Mouse (Mus musculus) ES-E14 (cell line): ENCODE measurements at regions not wholly inside any gene's neighbourhood (a gene's known extent, or its start where the extent isn't known, plus 50 kb on each side); places are given as distances from the start of the nearest gene placed in this dataset.

ENCODE experiments used
- DNase-seq: peaks from one replicate; pipeline ENCODE4 v3.0.0-alpha.2; 2013; ENCODE audit warnings: low read depth, low spot score
- H3K27ac ChIP-seq: 2 replicates; pipeline ENCODE4 v1.5.1; 2012; ENCODE audit warnings: low read depth, mild to moderate bottlenecking, low read length, moderate library complexity, mixed read lengths; ENCODE audit not compliant: poor library complexity, insufficient read depth, severe bottlenecking
- H3K36me3 ChIP-seq: 2 replicates; pipeline ENCODE4 v1.6.1; 2012; ENCODE audit warnings: mild to moderate bottlenecking, low read length, moderate library complexity, mixed read lengths; ENCODE audit not compliant: control insufficient read depth, poor library complexity, insufficient read depth, severe bottlenecking
- H3K4me1 ChIP-seq, 2 experiments: fragments of 150-350 bp in 1 of 2; sonication (generic) in 1 of 2; 2 replicates each; pipeline ENCODE4 v1.6.1; 2012; ENCODE audit warnings: low read length in 2 of 2, mild to moderate bottlenecking in 1 of 2, mixed read lengths in 1 of 2; ENCODE audit not compliant: control insufficient read depth in 2 of 2, insufficient read depth in 2 of 2, poor library complexity in 1 of 2
- H3K4me3 ChIP-seq, 2 experiments: fragments of 150-350 bp in 1 of 2; sonication (generic) in 1 of 2; 2 replicates each; pipeline ENCODE4 v1.5.1; 2012; ENCODE audit warnings: low read length in 2 of 2, low read depth in 1 of 2, mild to moderate bottlenecking in 1 of 2, mixed read lengths in 1 of 2; ENCODE audit not compliant: insufficient read depth in 1 of 2, poor library complexity in 1 of 2, severe bottlenecking in 1 of 2
- H3K9ac ChIP-seq: 2 replicates; pipeline ENCODE4 v1.6.1; 2012; ENCODE audit warnings: low read depth, mild to moderate bottlenecking, low read length, mixed read lengths; ENCODE audit not compliant: poor library complexity, insufficient read depth, severe bottlenecking
- H3K9me3 ChIP-seq: fragments of 150-350 bp; sonication (generic); 2 replicates; pipeline ENCODE4 v1.6.1; 2012; ENCODE audit warnings: low read depth, mild to moderate bottlenecking, low read length; ENCODE audit not compliant: control insufficient read depth, insufficient read depth
- CHD2 ChIP-seq: IDR thresholded peaks from 2 replicates; pipeline ENCODE4 v1.6.1; 2014; ENCODE audit warnings: mild to moderate bottlenecking, low read depth, low read length, inconsistent platforms
- HCFC1 ChIP-seq: IDR thresholded peaks from 2 replicates; pipeline ENCODE4 v1.6.1; 2012; ENCODE audit warnings: low read length, inconsistent platforms, borderline replicate concordance; ENCODE audit not compliant: insufficient read depth
- MAFK ChIP-seq: IDR thresholded peaks from 2 replicates; pipeline ENCODE4 v1.6.1; 2014; ENCODE audit warnings: mild to moderate bottlenecking, low read depth, low read length, inconsistent platforms; ENCODE audit not compliant: insufficient read depth
- ZC3H11A ChIP-seq: IDR thresholded peaks from 2 replicates; pipeline ENCODE4 v1.6.1; 2012; ENCODE audit warnings: low read depth, mild to moderate bottlenecking, inconsistent platforms, low read length, borderline replicate concordance
- ZNF384 ChIP-seq: IDR thresholded peaks from 2 replicates; pipeline ENCODE4 v1.6.1; 2012; ENCODE audit warnings: low read depth, low read length, inconsistent platforms
- in situ Hi-C, 2 experiments: fragments of 600-800 bp; cut with MboI; formaldehyde crosslinking; loops; one replicate each; pipeline ENCODE4 v1.15.1; 2025; ENCODE audit warnings: low sequenced_read_pairs in 2 of 2, inconsistent platforms in 1 of 2; ENCODE audit not compliant: unreplicated experiment in 2 of 2

DNA sequence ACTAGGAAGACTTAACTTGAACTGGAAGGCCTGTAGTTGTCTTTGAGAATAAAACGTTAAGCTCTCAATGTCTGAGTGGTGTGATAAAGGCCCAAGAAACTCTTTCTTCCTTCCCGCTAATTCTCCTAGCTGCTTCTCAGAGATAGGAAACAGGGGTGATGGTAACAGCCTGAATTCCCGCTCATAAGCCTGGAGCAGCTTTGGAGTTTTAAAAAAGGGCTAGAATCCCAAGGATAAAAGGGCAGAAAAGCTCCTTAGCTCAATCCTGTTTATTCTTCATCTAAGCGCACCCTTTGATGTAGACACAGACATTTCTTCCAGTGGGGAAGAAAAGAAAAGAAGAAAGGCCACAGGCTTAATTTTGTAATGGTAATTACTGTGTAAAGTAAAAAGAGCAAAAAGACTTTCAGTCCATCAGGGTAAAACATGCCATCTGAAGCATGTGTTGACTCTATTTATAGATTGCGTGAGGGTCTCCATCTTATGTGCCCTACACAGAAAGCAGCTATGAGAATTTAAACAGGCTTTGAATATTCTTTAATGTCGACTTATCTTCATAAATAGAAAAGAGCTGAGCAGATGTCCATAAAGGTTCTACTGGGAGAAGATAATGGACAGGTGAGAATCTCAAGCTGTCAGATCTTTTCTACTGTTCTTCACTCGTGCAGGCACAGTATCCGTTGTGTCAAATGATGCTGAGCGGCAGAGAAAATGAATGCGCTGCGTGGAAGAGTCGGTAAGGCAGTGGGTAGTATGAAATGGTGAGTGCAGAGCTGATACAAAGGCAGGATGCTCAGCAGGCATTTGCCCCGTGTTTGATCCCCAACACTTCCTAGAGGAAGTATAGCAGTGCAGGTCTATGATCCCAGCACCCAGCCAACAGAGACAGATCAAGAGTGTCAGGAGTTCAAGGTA lies 818.0 kb upstream of the Intu start:
- H3K9ac ChIP-seq: no peak overlapping the region
- DNase-seq: no peak
- no peaks in the 10 kb centered on the region for H3K36me3 ChIP-seq
- no peak overlapping the region for H3K27ac ChIP-seq
- no peaks in the 10 kb centered on the region for H3K9me3 ChIP-seq
- no peaks in the 10 kb centered on the region for H3K4me1 ChIP-seq
- no peak for TF ChIP-seq CHD2
- no peak for TF ChIP-seq ZC3H11A
- TF ChIP-seq HCFC1: no peak
- no peak for TF ChIP-seq ZNF384
- TF ChIP-seq MAFK: no peak
- in situ Hi-C loops: loop anchor here in 1 of 2 experiments (25.0 kb wide), 1 partner anchor 826 kb away; the partner anchor contains the start of gene Fat4
- no peak overlapping the region for H3K4me3 ChIP-seq

- H3K9me3 ChIP-seq: no peaks in the 10 kb centered on the region
- in situ Hi-C loops: loop anchor here in 1 of 2 experiments (25.0 kb wide), 1 partner anchor 827 kb away; the partner anchor contains the start of gene Fat4
- no peaks in the 10 kb centered on the region for H3K4me1 ChIP-seq
- no peak overlapping the region for H3K9ac ChIP-seq
- H3K36me3 ChIP-seq: no peaks in the 10 kb centered on the region
- H3K4me3 ChIP-seq: no peak overlapping the region
- H3K27ac ChIP-seq: no peak overlapping the region
- no peak for DNase-seq
- TF ChIP-seq CHD2: no peak
- no peak for TF ChIP-seq ZNF384
- TF ChIP-seq ZC3H11A: no peak
- no peak for TF ChIP-seq HCFC1
- TF ChIP-seq MAFK: no peak
These were observed 817.0 kb upstream of the Intu start for GRCm38 (mm10) chr3:39714056-39714592.

DNA sequence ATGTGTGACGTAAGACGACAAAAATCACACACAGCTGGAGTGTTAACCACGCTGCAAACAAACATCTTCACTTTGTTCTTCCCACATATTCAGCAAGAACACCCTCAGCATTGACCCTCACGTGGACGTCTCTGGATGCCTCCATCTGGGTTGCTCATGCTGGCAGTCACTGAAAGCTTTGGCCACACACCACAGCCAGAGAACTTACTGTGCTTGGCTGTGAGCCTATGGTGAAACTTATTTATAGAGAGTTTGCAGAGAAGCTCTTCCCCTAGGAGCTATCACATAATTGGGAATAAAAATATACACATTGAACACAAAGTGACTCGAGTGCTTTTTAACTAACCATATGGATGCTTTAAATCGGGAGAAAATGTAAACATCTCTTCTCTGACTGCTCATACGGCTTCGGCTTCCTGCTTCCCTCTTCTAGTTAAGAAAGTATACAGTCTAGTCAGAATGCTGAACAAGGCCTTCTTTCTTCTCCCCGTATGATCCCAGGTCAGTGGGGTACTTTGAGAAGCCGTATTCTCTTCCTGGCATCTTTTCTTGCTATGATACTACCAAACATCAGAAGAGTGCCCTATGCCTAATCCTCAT lies 812.0 kb upstream of the Intu start:
- H3K27ac ChIP-seq: no peak overlapping the region
- no peak overlapping the region for H3K4me3 ChIP-seq
- no peak for DNase-seq
- H3K36me3 ChIP-seq: no peaks in the 10 kb centered on the region
- TF ChIP-seq ZNF384 (no peak), ZC3H11A (no peak), MAFK (no peak), HCFC1 (no peak), CHD2 (no peak)
- in situ Hi-C loops: loop anchor here in 1 of 2 experiments (25.0 kb wide), 1 partner anchor 832 kb away; the partner anchor contains the start of gene Fat4
- H3K4me1 ChIP-seq: no peaks in the 10 kb centered on the region
- H3K9ac ChIP-seq: no peak overlapping the region
- H3K9me3 ChIP-seq: no peaks in the 10 kb centered on the region

- no peaks in the 10 kb centered on the region for H3K4me1 ChIP-seq
- in situ Hi-C loops: no loop called here
- no peak overlapping the region for H3K9ac ChIP-seq
- TF ChIP-seq ZC3H11A (no peak), HCFC1 (no peak), ZNF384 (no peak), MAFK (no peak), CHD2 (no peak)
- H3K4me3 ChIP-seq: no peak overlapping the region
- no peaks in the 10 kb centered on the region for H3K36me3 ChIP-seq
- DNase-seq: no peak
- H3K9me3 ChIP-seq: no peaks in the 10 kb centered on the region
- no peak overlapping the region for H3K27ac ChIP-seq
These were observed 805.3 kb upstream of the Intu start for GRCm38 (mm10) chr3:39725755-39726154.
